In genomic region chr7:121465111-121465510, GRCm38 (mm10) we compare ENCODE assay signal across 12 mouse cellular contexts.
DNase-seq lines count a peak whose midpoint lies in the region.
"Had no signal": no experiment of that assay in that cellular context is flagged by ENCODE, and none has a peak within 500 bp of the region (broad histone marks: within the 10 kb centered on the region; RNA-seq: fewer than 3 reads in every experiment).

No protein-coding gene starts in this region.

- DNase-seq in cerebellum, adult 11-12 months: peak; percentile 6
- DNase-seq in cerebellum, adult 11 months: no peak
- peak; percentile 10 for DNase-seq in cerebellum, adult 9-11 months
- DNase-seq in cerebellum, adult 8-10 months: no peak
- peak; percentile 63 to 64 for DNase-seq in cerebellum, postnatal 14 days
- no peak for DNase-seq in cerebellum, adult 18-20 months
- no peak for DNase-seq in gastrocnemius, postnatal 10 days
- DNase-seq: adrenal gland, adult 2 months; adrenal gland, postnatal 10 days; adrenal gland, postnatal 25 days; B cell, adult 2 months; forebrain, postnatal 0 days had no signal

Comparison
In these comparisons a context has a peak if more than half of its experiments do, and no peak if none do; other contexts are left out.
1. DNase-seq: peak in cerebellum, adult 11-12 months (single experiment), cerebellum, adult 9-11 months (single experiment) and cerebellum, postnatal 14 days (2 of 2); none in cerebellum, adult 11 months (single experiment), cerebellum, adult 8-10 months (single experiment), cerebellum, adult 18-20 months (0 of 2) and gastrocnemius, postnatal 10 days (single experiment).